Mouse (Mus musculus) bone marrow macrophage, adult 2 months (primary cell): ENCODE results near the gene Fbxo45.

Experiments
- CTCF ChIP-seq: IDR thresholded peaks from 2 replicates; pipeline ENCODE4 v1.5.1; 2012; ENCODE audit warnings: low read depth, mild to moderate bottlenecking, low read length, moderate library complexity
- POLR2A ChIP-seq: IDR thresholded peaks from 2 replicates; pipeline ENCODE4 v1.6.1; 2012; ENCODE audit warnings: mild to moderate bottlenecking, low read depth, low read length, borderline replicate concordance

DNA sequence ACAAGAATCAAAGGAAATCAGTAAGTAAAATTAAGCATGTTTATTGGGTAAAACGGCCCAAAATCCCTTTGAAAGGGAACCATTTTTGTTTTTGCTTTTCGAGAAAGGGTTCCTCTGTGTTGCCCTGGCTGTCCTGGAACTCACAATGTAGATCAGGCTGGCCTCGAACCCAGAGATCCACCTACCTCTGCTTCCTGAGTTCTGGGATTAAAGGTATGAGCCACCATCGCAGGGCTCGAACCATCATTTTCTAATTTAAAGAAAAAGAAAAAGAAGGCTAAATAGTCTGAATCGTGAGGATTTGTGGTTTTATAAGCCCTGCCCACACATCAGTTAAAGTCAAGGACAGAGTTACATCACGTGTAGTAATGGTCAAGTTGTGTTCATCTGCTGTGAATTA, 31.4 kb upstream of the Fbxo45 start:
- TF ChIP-seq CTCF (no peak), POLR2A (no peak)
